Mouse (Mus musculus): ENCODE measurements at regions not wholly inside any gene's neighbourhood (a gene's known extent, or its start where the extent isn't known, plus 50 kb on each side); places are given as distances from the start of the nearest gene placed in this dataset.
A peak's percentile ranks its signal among the peaks of the same experiment; 100 is the strongest.

- peak; percentile 3 for DNase-seq
Measured at GRCm38 (mm10) chr2:142964340-142964739, 63.0 kb upstream of the Kif16b start.

- DNase-seq: peak; percentile 8
Measured at GRCm38 (mm10) chr2:142967250-142967649, 65.9 kb upstream of the Kif16b start.

- no peak for DNase-seq
Measured at GRCm38 (mm10) chr2:142980771-142981170, 79.4 kb upstream of the Kif16b start.

- no peak for DNase-seq
Measured at GRCm38 (mm10) chr2:142988691-142989090, 74.1 kb upstream of the Snrpb2 start.

GRCm38 (mm10) chr2:142996088-142996487 lies 66.8 kb upstream of the Snrpb2 start:
- no peak for DNase-seq

GRCm38 (mm10) chr2:143002874-143003273 lies 60.0 kb upstream of the Snrpb2 start:
- DNase-seq: no peak

GRCm38 (mm10) chr2:143003341-143003740 lies 59.5 kb upstream of the Snrpb2 start:
- no peak for DNase-seq

GRCm38 (mm10) chr2:143011380-143011779 lies 51.5 kb upstream of the Snrpb2 start:
- no peak for DNase-seq
